Mouse (Mus musculus): ENCODE results near the gene Uqcr10.

DNA sequence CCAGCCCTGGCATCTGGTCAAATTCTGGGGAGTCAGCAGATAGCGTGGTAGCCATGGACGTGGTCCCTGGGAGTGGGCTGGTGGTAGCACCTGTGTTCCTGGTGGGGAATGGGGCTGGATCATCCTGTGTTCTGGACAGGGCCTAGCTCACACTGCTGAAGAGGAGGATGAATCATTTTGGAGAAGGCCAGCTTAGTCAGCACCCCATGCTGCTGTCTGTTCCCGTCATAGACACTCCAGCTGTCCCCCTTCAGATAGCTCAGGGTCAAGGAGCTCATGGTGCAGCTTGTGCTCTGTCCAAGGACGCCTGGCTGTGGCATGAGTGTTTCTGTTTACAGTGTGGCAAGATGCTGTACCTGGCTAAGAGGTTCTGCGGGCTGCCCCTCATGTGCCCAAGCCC is 14.4 kb upstream of the Uqcr10 start:
- no peak for TF ChIP-seq CTCF (IDR thresholded peaks at IDR 0.05; ENCODE audit: control insufficient read depth, insufficient read depth, insufficient replicate concordance, low read depth, low read length)
- no peak for TF ChIP-seq POLR2A (IDR thresholded peaks at IDR 0.05; ENCODE audit: control insufficient read depth, low read depth, low read length)
